Mouse (Mus musculus) testis, adult 2 months (tissue): Measurements from ENCODE around the gene Shroom1.

Source experiments
- CTCF ChIP-seq: fragments of 200-500 bp; IDR thresholded peaks from 2 replicates; pipeline ENCODE4 v1.5.1; 2012; ENCODE audit warnings: low read depth, mild to moderate bottlenecking, inconsistent platforms, low read length, moderate library complexity; ENCODE audit not compliant: control insufficient read depth, insufficient read depth, insufficient replicate concordance
- POLR2A ChIP-seq: fragments of 200-500 bp; IDR thresholded peaks from 2 replicates; pipeline ENCODE4 v1.6.1; 2012; ENCODE audit warnings: low read depth, mild to moderate bottlenecking, inconsistent platforms, low read length, moderate library complexity; ENCODE audit not compliant: control insufficient read depth

- TF ChIP-seq CTCF (no peak), POLR2A (no peak)
Observed at GRCm38 (mm10) chr11:53429182-53429581, 27.8 kb upstream of the Shroom1 start.
